Mouse (Mus musculus): ENCODE measurements at regions not wholly inside any gene's neighbourhood (a gene's known extent, or its start where the extent isn't known, plus 50 kb on each side); places are given as distances from the start of the nearest gene placed in this dataset.

- TF ChIP-seq CTCF (IDR thresholded peaks at IDR 0.05; ENCODE audit: low read depth) (no peak), EP300 (IDR thresholded peaks at IDR 0.05; ENCODE audit: low read depth) (no peak)
Observed at GRCm38 (mm10) chr15:13302672-13303071, 129.2 kb upstream of the Cdh6 start.

All from liver, postnatal 0 days (tissue).